Mouse (Mus musculus) WW6 (cell line): Measurements from ENCODE around the gene Olfr1174-ps.

Experiments used
- DNase-seq: peaks from one replicate; pipeline ENCODE4 v3.0.0-alpha.2; 2013; ENCODE audit warnings: low read depth, low spot score

Olfr1174-ps gene

DNA sequence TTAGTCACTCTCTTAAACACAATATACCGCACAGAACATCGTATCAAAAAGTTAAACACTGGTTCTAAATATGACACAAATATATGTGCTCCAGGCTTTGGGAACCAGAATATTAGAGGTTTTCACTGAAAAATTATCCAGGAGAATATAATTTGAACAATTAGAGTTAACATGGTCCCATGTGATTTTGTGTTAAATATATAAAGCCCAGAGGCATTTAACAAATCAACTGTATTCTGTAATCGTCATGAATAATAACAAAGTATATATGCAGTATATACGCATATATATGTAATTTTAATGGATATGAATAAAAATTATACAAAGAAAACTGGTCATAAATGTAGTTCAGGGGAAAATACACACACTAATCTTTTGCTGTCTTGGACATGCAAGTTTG lies at the start of gene Olfr1174-ps:
Gene Olfr1174-ps (minus strand): TSS at position 101 of the 400 bp plus-strand sequence.
- DNase-seq = no peak

- no peak for DNase-seq
Measured at GRCm38 (mm10) chr2:88356304-88356703, 41.4 kb upstream of the Olfr1174-ps start.

GRCm38 (mm10) chr2:88346392-88346791 lies 31.5 kb upstream of the Olfr1174-ps start, which contains the start of gene Olfr1177-ps:
Gene Olfr1177-ps, minus strand, starts transcription at chr2:88346492.
- DNase-seq = no peak

GRCm38 (mm10) chr2:88336421-88336820 lies 21.5 kb upstream of the Olfr1174-ps start, which contains the start of gene Olfr1176:
Gene Olfr1176, plus strand, starts transcription at chr2:88336721.
- no peak for DNase-seq

DNA sequence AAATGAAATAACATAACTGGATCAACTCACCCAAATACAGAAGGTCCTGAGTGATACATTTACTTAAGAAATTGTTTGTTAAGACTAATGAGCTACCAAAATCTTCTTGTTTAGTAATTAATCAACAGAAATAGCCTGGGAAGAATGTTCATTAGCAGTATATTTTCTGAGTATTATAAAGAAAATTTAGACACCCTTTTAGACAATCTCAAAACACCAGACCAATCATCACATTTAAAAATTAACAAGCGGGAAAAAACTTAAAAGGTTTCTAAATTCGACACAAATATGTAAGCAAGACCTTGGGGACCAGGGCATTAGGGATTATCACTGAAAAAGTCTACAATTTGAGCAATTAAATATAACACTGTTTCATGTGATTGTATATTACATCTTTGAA lies 12.2 kb upstream of the Olfr1174-ps start, which contains the start of gene Olfr1175-ps:
Gene Olfr1175-ps (minus strand): TSS at position 101 of the 400 bp plus-strand sequence.
- DNase-seq = no peak

- DNase-seq = no peak
Measured at GRCm38 (mm10) chr2:88279775-88280174, 35.2 kb downstream of the Olfr1174-ps start, which contains the start of gene Olfr1173. Gene Olfr1173, minus strand, starts transcription at chr2:88279875.
